Mouse (Mus musculus) thymus, postnatal 36 days (tissue): ENCODE measurements at regions not wholly inside any gene's neighbourhood (a gene's known extent, or its start where the extent isn't known, plus 50 kb on each side); places are given as distances from the start of the nearest gene placed in this dataset.
A peak's percentile ranks its signal among the peaks of the same experiment; 100 is the strongest.

Source experiments
- DNase-seq, 2 experiments: peaks; one replicate each; pipeline ENCODE4 v3.0.0; 2022; ENCODE audit warnings: mixed read lengths in 2 of 2

DNA sequence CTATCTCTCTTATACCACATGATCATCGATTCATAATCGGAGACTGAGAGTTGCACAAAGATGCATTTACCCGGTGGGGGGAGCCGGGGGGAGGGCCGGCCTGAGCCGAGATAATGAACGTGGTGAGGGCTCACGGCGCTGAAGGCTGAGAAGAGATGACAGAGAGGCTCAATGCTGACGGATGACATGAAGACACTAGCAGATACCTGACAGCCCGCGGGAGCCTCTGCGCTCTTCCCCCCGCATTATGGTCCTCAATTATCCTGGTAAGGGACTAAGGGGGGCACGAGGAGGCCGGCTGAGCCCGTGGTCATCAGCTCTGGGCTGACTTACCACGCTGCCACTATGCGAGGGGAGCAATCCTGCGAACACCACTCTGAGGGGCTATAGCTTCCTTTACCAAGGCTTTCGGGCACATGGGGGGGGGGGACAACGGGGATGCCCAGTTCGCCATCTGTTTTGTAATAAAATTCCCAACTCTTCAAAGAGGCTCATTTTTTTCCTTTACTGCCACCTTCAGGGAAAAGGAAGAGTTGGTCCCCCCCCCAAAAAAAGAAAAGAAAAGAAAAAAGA is 430.3 kb downstream of the Zfp536 start:
- DNase-seq, result no peak

DNA sequence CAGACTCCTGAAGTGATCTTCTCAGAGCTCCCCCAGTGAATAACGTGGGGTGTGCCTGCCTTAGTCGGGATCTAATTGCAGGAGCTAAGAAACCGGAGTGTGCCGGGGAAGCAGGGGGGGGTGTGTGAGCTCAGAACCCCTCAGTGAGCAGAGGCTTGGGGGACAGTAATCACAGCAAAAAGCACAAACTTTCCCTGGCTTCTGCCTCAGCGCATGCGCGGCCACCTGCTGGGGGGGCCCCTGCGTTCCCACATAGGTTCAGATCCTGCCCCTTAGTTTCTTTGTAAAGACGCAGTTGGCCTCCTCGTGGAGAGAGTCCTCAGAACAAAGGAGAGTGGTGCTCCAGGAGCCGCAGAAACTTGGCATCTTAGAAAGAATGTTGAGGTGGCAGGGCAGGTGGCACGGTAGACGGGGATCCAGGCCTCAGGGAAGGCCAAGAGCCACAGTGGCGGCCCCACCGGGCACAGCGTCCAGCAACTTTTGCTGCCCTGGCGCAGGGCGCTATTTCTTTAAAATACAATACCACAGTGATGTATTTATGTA is 429.7 kb downstream of the Zfp536 start:
- no peak for DNase-seq

DNA sequence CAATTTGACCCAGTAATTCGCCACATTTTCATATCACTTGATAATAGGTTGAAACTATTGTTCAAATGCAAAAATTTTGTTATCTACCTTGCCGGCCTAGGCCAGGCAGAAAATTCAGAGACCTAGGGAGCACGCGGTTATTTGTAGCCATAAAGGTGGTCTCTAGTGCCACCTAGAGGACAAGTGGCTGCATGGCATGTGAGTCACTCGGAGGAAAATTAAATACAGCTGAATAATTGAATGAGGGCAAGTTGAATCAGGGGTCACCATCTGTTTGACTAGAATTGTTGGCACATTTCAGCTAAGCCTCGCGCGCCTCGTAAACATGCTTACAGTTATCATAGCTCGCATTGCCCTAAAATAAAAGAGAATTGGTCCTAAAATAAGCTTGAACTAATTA is 427.4 kb downstream of the Zfp536 start:
- DNase-seq, result peak; percentile 12 to 26

DNA sequence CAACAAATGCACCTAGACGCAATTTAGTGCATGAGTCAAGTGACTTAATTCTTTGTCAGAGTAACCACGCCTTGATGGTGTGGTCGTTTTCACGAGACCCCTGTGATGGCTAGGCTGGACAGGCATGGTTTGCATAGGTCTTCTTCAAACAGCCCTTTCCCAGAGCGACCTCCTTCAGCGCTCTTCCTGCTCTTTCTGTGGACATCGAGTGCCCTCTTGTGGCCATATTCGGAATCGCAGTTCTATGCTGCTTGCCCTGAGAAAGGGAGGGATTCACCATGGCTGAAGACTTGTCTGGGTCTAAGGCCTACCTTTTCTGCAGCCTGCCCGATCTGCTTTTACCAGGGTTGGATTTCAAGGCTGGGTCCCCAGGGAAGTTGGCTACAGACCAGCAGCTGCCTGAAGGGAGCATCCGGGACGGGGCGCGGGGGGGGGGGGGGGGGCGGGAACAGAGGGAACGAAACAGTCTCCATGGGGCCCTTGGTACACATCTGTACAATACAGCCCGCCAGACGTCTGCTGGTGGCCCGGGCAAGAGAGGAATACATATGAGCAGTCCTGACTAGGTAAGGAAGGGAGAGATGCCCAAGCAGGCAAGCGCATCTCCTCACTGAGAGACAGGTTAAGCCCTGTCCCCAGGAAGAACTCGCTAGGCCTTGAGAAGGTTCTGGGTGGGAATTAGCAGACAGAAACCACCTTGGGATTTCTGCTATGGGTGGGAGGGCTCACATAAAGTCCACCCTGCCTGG is 415.6 kb downstream of the Zfp536 start:
- peak; percentile 72 to 77 for DNase-seq

DNA sequence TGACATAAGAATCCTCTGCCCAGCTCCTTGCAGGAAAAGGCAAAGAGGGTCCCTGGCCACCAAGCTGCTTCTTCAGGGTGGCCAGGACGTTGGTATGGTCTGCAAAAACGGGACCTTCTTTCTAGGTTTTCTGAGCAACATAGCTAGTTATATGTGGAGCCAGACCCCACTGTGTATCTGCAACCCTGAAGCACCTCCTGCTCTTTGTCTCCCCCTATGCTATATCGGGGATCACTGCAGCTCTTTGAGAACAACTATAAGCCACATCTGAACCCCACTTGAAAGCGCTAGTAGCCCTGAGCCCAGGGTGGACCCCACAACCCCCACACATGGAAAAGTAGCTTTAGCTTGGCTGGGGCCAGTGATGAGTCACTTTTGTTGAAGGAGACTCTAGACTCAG is 414.9 kb downstream of the Zfp536 start:
- no peak for DNase-seq

DNA sequence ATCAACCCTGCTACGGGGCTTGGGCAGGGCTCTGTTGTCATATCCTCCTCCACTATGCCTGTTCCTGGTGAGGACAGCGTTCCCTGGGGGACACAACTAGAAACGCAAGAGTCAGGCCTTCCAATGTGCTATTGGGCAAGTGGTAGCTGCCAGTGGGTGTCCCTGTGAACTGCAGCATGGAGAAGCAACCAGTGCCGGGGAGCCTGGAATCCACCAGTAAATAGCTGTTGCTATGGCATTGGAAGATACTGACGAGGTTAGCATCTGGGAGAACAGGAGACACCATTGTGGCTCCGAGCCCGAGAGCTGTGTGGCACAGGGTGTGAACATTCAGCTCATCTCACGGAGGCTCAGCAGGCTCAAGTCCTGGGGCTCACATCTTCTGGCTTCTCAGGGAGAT is 414.0 kb downstream of the Zfp536 start:
- DNase-seq, result no peak

DNA sequence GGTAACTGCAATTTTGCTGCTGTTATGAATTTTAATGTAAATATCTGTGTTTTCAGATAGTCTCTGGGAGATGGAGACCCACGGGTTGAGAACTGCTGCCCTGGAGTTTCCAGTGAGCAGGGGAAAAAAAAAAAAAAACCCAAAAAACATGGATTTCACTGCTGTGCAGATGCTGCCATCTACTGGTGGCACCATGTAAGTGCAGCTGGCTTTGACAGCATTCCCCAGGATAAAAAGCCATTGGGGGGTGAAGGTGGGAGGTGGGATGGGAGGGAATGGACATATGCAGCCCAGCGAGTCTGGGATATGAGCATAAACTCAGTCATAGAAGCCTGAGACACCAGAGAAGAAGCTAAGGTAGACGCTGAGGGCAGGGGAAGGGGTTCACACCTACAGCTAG is 413.3 kb downstream of the Zfp536 start:
- peak in 1 of 2 experiments; percentile 6 for DNase-seq

DNA sequence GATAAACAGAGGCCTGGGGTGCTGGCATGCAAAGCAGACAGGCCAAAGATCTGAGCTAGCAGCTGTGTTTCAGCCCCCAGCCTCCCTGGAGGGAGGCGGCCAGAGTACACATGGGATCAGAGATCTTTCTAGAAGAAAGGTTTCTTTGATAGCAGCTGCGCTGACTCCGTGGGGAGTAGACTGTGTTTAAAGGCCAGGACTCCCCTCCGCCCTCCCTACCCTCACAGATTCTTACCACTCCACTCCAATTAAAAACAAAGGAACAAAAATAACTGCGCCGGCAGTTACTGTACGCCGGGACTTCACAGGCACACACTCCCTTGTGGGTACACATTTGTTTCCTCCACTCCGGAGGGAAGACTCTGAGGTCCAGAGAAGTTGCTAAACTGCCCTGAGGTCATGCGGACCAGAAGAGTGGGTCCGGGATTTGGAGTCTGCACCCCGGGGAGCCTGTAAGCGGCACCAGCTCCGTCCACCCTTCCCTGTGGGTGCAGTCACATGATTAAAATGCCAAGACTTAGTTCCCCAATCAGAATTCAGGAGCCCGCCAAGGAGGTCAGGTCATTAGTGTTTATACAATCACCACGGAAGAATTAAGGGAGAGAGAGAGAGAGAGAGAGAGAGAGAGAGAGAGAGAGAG is 411.5 kb downstream of the Zfp536 start:
- no peak for DNase-seq

DNA sequence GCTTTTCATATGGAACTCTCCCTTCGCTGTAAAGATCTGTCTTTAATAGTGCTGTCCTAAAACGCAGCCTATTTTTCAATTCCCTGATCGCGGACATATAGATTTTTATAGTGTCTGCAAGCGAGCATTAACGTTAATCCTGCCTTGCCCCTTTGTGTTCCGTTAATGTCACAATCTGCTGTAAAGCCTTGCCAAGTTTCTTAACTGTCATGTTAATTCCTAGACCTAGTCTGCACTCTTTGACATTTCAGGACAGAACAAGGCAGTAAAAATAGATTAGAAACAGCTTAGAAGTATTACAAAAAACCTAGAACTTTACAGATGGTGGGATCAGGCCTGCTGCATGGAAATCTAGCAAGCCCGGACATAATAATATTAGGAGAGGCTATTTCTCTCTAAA is 410.6 kb downstream of the Zfp536 start:
- no peak for DNase-seq

DNA sequence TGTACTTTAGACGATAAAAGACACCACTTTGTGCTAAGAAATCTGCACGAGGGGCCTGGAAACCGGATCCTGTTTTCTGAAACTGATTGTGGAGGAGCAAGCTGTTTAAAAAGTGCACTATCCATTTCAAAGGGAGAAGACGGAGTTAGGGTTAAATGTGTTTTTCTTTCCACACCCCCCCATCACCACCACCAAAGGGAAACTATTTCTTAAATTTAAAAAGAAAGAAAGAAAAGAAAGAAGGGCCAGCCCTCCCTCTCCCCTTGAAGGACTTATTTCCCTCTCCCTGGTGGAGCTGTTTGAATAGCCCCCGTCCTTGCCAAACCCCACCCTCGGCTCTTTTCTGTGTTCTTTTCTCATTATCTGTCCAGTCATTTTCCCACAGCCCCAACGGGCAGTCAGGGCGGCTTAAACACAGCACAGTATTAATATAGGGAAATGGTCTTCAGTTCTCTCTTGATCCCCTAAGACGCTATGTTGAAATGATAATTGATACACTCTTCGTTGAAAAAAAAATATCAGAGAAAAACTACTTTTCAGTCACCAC is 409.7 kb downstream of the Zfp536 start:
- DNase-seq, result no peak

DNA sequence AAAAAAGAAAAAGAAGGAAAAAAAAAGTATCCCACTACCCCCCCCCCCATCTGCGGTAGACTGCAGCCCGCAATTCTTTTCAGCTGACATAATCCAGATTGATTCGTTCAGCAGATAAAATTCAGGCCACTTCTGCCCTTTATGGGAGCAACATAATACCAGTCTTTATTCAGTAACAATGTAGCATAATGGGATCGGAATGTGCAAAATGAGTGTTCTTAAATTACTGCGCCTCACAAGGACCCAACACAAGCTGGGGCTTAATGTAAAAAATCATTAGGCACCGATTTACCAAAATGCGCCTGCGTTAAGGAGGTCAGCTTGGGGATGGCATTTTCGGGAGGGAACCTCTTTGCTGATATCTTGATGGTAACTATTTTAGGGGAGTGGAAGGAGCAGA is 409.2 kb downstream of the Zfp536 start:
- DNase-seq, result no peak

DNA sequence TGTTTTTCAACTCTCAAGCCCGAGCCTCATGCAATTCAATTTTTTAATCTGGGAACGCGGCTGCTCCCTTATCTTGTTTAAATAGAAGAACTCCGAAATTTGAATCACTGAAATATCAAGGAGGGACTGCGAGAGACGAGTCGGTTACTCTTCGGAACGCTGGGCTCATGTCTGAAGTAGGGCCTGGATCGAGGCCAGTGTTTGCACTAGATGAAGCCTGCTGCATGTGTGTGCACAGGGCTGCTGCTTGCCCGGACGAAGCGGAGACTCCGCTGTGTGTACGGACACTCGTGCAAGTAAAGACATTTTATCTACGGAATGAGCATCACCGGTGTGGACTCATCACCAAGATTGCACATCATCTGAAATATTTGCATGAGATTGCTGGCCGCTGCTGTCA is 407.4 kb downstream of the Zfp536 start:
- DNase-seq, result no peak

DNA sequence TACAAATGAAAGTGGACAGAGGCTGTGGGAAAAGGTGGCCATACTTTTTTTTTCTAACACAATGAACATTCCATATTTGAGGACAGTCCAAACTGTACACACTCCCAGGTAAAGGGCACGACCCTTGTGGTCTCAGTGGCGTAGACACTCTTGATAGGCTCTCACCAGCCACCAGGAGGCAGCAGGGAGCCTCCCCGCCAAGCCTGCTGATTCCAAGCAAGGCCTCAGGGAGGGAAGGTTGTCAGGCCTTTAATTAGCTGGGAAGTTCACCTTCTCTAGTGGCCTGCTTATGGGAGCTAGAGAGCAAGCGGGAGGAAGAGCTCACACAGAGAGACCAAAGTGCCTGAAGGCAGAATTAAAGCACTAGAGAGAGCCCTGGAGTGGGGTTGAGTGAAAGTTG is 403.7 kb downstream of the Zfp536 start:
- peak; percentile 16 to 26 for DNase-seq

DNA sequence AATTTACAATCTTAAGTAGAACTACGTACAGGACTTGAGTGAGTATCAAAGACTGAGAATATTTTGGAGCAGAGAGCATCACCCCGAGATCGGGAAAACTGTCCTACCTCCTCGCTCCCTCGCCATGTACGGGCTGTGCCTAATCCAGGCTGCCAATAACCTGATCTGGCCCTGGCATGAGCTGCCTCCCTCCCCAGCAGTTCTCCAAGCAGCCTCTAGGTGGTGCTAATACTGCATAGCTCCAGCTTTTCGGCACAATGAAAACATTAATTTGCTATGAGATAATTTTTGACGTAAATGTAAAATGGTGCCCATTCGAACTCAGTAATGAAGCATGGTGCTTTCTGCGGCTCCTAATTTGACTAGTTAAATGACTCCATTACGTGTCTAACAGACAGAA is 399.6 kb downstream of the Zfp536 start:
- DNase-seq, result peak; percentile 55 to 61

DNA sequence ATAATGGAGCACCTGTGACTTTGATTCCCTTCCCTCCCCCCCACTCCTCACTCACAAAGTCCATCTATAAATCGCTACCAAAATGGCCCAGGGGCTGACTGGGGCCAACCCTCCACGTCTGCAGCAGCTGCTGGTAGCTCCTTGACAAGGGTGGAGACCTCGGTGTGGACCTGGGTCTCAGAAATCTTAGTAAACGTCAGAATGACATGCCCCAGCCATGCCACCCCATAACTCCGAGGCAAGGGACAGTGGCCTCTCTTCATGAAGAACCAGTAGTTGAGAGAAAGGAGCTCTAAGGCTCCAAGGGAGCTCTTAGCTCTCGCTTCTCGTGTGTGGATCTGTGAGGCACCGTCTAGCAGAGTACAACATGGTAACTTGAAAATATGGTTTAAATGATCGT is 398.4 kb downstream of the Zfp536 start:
- no peak for DNase-seq

DNA sequence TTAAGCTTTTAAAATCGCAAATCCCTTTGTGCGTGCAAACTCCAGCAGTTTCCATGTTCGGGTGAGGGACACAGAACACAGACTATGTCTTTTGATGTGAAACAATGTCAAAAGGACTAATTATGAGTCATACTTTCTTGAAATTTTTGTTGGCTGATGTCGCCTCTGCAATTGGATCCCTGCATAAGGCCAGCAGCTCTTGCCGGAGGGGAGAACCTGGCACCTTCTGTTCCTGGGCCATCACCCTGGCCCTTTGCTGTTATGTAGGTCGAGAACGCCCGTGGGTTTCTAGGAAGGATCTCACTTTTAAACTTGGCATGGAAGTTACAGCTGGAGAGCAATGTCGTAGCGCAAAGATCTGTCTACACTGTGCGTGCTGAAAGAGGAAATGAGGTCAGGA is 397.9 kb downstream of the Zfp536 start:
- DNase-seq, result no peak

DNA sequence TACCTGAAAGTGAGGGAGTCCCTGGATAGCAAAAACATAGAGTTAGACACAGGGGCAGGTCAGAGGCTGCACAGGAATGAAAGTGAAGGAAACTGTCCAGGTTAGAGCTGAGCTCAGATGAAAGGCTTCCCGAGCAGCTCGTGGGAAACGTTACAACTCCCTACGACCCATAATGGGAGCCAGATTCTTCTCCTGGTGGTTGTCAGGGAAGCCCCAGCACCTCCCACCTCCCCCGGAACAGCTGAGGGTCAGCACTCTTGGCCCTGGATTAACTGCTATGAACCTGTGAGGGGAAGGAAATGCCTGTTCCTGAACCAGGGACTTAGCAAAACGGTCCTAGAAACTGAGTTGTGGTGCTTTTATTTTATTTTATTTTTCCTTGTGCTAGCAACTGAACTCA is 397.2 kb downstream of the Zfp536 start:
- DNase-seq, result no peak

DNA sequence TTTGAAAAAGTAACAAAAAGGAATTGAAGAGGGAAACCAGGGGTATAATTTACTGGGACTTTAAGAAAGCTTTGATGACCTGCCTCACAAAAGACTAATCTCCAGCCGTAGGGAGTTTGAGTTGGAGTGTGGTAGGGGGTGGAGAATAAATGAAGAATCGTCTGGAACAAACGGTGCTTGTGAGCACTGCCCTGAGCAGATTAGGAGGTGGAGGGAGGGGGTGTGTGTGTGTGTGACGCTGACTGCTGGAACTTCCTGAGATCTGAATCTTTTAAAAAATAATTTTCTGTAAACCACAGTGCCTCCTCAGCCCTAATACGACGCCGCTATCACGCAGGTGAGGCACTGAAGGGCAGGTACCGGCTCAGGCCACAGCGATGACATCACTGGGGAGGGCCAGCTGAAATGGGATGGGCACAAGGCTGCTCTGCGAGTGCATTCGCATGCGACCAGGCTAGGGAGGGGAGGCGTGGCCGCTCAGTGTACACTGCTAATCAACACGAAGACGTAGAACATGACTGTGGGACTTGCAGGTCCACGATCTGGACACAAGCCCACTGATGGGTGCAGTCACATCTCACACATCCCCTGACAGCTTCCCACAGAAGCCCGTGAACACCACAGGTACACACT is 395.4 kb downstream of the Zfp536 start:
- no peak for DNase-seq

DNA sequence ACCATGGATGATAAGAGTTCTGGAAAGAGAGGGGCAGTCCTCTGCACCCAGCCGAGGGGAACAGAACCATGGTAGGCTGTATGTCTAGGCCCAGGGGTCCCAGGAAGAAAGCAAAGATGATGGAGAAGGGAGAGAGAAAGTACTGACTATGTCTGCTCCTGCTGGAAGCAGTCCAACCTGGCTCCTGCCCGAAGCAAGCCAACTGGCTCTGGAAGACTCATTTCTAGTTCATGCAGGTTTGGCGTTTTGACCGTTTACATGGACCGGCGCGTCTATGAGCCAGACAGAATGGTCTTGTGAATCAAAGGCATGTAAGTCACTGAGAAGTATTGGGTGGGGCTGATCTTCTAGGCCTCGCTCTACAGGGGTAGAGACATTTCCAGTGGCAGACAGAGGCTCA is 385.6 kb downstream of the Zfp536 start:
- no peak for DNase-seq

DNA sequence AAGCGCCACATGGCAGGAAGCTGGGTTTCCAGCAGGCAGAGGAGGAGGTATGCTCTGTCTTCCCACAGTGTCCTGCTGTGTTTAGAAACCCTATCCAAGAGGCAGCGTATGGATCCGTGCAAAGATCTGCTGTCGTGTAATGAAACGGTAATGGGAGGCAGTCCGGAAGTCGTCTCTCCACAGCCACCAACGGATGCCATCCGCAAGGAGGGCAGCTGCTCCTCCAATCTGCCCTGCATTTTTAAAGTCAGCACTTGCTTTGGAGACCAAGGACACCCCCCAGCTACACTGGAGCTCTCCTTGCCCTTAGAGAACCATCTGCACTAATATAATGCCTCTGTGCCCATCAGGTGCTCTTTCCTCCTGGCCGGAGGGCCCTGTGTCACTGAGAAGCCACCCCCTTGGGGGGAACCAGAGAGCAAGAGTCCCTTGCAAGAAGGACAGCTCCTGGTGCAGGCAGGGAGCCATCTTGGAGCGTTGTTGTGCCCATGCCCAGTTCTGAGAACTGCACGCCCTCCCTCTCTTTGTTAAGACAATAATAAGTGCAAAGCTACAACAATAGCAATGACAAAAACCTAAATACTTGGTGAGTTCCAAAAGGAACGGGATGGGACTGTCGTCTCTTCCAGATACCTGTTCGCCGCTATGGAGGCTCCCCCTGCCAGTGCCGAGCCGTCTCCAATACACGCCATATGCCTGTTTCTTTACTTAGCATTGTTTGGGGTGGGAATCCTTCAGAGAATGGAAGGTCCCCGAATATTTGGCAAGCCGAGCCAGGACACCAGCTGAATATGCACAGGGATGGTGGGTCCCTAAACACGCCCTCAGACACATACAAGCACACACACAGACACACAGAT is 384.4 kb downstream of the Zfp536 start:
- no peak for DNase-seq

DNA sequence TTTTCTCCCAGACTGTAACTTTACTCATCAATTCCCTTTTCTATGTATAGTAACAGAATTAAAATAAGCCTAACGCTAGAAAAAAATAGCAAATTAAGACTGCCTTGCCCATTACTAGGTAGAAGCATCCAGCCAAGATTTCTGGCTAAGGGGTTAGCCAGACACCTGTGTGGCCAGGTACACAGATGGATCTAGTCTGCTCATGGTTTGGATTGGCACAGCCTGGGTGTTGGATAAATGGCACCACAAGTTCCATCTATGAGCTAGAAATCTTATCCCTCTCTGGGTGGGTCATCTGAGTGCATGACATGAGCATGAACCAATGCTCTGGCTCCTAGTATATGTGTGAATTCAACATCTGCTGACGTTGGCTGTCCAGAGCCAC is 383.7 kb downstream of the Zfp536 start:
- no peak for DNase-seq

DNA sequence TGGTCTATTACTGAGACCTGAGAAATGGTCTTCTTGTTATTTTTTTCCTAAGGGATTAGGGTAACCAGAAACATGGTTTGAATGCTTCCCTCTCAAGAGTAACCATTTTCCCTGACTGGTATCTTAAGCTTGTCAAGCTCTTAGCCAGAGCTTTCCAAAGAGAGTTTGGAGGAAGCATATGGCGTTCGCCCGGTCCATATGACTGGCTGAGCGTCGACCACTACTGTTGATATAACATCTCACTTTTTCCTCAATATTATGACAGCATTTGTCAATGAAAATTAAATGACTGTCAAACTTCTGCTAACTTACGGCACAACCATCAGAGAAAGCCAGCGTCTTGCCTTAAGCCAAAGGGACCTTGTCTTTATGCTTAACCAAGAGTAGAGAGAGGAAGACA is 383.2 kb downstream of the Zfp536 start:
- DNase-seq, result no peak
